Mouse (Mus musculus): Measurements from ENCODE around the gene Nr1h2. TPM values are rescaled to one million over a fixed set of nuclear protein-coding genes. Genes with fewer than 3 reads are reported as not detected.

The Nr1h2 gene
- total and polyA plus RNA-seq, 3 experiments = 49.7 to 82.3 TPM; not detected in 1

DNA sequence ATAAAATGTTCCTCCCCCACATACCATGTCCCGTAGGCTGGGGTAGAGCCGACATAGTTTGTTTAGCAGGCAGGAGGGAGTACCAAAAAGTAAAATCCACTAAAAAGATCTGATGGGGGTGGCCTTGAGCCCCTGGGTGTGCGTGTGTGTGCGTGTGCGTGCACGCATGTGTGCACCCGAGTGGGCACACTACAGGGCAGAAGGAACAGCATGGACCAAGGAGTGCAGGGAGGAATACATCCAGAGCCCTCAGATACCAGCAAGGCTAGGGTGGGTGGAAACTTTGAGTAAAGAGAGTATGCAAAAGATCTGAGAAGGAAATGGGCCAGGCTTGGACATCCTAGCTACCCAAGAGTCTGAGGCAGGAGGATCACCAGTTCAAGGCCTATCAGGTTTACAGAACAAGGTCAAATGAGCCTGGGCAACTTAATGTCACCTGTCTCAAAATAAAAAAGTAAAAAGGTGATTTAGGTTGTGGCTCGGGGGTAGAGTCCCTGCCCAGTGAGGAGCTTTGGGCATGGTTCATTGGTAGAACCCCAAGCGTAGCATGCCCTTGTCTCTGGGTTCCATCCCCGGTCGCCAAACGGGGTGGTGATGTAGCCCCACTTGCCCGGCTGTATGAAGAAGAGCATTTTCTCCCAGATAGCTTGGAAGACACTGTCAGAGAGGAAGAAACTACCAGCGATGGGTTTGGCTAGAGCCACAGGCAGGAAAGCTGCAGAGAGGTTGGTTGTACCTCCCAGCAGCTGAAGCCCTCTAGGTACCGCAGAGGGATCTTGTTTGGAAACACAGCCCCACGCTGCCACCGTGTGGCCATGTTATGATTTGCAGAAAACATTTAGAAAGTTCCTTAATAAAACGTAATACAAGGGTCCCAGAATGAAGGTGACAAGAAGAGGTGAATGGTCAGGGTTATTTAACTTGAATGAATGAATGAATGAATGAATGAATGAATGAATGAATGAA lies 7.0 kb upstream of the Nr1h2 start:
- no peaks in the 10 kb centered on the region for H3K79me2 ChIP-seq (ENCODE audit: control insufficient read depth, insufficient read depth, low read length, poor library complexity)
- no peaks in the 10 kb centered on the region for H3K27me3 ChIP-seq (ENCODE audit: control insufficient read depth in 1 of 2, insufficient read depth in 2 of 2, low read length in 2 of 2)
- no peak overlapping the region for H3K4me3 ChIP-seq (ENCODE audit: control insufficient read depth in 1 of 2, insufficient read depth in 1 of 2, low read depth in 2 of 2, low read length in 2 of 2)
- peaks cover 0 to 4% of the 10 kb centered on the region in 2 experiments; a peak in 1 of 4 replicates for H3K36me3 ChIP-seq (ENCODE audit: control insufficient read depth in 1 of 2, insufficient read depth in 2 of 2, low read length in 2 of 2)
- H3K9me3 ChIP-seq (replicated peaks; ENCODE audit: insufficient read depth, low read length) = no peaks in the 10 kb centered on the region
- H3K27ac ChIP-seq (ENCODE audit: control insufficient read depth, low read depth, low read length) = no peak overlapping the region
- H3K4me1 ChIP-seq (ENCODE audit: control insufficient read depth in 1 of 2, insufficient read depth in 2 of 2, low read length in 2 of 2) = peaks cover 0 to 7% of the 10 kb centered on the region in 2 experiments; a peak in 3 of 4 replicates
- TF ChIP-seq BHLHE40 (IDR thresholded peaks at IDR 0.05; ENCODE audit: borderline replicate concordance, low read depth, low read length) (no peak), MAX (IDR thresholded peaks at IDR 0.05; ENCODE audit: low read length) (no peak), SMC3 (IDR thresholded peaks at IDR 0.05; ENCODE audit: low read depth, low read length) (peak; percentile 76), RAD21 (IDR thresholded peaks at IDR 0.05; ENCODE audit: low read depth, low read length) (peak; percentile 83), GABPA (IDR thresholded peaks at IDR 0.05; ENCODE audit: low read depth, low read length) (no peak), CTCF (IDR thresholded peaks at IDR 0.05 in 2 of 3, conservative IDR thresholded peaks at IDR 0.05 in 1 of 3; ENCODE audit: control insufficient read depth in 1 of 3, insufficient read depth in 1 of 3, low read depth in 2 of 3, low read length in 3 of 3, poor library complexity in 1 of 3, severe bottlenecking in 1 of 3) (peak; percentile 56 to 77 (median 67)), MYC (IDR thresholded peaks at IDR 0.05; ENCODE audit: low read depth, low read length) (no peak), ZC3H11A (IDR thresholded peaks at IDR 0.05; ENCODE audit: low read depth, low read length) (peak; percentile 62)
- H3K9ac ChIP-seq (ENCODE audit: control insufficient read depth, low read depth, low read length, poor library complexity, severe bottlenecking) = no peak overlapping the region
- DNase-seq (ENCODE audit: low read depth, low spot score) = peak; percentile 83

DNA sequence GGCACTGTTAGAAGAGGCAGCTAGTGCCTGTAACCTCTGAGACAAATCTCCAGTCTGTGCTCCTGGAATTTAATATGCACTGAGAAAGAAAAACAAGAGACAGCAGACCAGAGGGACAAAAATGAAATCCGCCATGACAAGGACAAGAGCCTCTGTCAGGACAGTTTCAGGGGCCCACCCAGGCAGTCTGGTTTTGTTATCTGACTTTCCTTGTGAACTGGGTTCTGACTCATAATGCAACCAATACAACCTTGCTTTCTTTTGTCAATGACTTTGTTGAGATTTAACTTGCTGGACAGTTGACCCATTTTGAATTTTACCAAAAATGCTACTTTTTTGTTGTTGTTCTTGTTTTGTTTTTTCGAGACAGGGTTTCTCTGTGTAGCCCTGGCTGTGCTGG lies 3.9 kb upstream of the Nr1h2 start:
- H3K9me3 ChIP-seq (replicated peaks; ENCODE audit: insufficient read depth, low read length) = no peaks in the 10 kb centered on the region
- H3K36me3 ChIP-seq (ENCODE audit: control insufficient read depth in 1 of 2, insufficient read depth in 2 of 2, low read length in 2 of 2) = peaks cover 0 to 4% of the 10 kb centered on the region in 2 experiments; a peak in 1 of 4 replicates
- H3K79me2 ChIP-seq (ENCODE audit: control insufficient read depth, insufficient read depth, low read length, poor library complexity) = peaks cover 5% of the 10 kb centered on the region
- no peak for TF ChIP-seq UBTF (IDR thresholded peaks at IDR 0.05; ENCODE audit: borderline replicate concordance, insufficient read depth, low read depth, low read length)
- TF ChIP-seq SIN3A (IDR thresholded peaks at IDR 0.05; ENCODE audit: low read length) = no peak
- TF ChIP-seq RCOR1 (IDR thresholded peaks at IDR 0.05; ENCODE audit: low read depth, low read length) = no peak
- TF ChIP-seq ELF1 (IDR thresholded peaks at IDR 0.05; ENCODE audit: low read depth, low read length) = no peak
- TF ChIP-seq KAT2A (conservative IDR thresholded peaks at IDR 0.05; ENCODE audit: low read depth, low read length) = no peak
- TF ChIP-seq MXI1 (IDR thresholded peaks at IDR 0.05; ENCODE audit: low read depth, low read length) = no peak
- no peak for TF ChIP-seq EP300 (IDR thresholded peaks at IDR 0.05; ENCODE audit: low read depth in 1 of 2, low read length in 2 of 2)
- no peak overlapping the region for H3K4me3 ChIP-seq (ENCODE audit: control insufficient read depth in 1 of 2, insufficient read depth in 1 of 2, low read depth in 2 of 2, low read length in 2 of 2)
- H3K27ac ChIP-seq (ENCODE audit: control insufficient read depth, low read depth, low read length) = no peak overlapping the region
- no peaks in the 10 kb centered on the region for H3K27me3 ChIP-seq (ENCODE audit: control insufficient read depth in 1 of 2, insufficient read depth in 2 of 2, low read length in 2 of 2)
- DNase-seq (ENCODE audit: low read depth, low spot score) = no peak
- H3K9ac ChIP-seq (ENCODE audit: control insufficient read depth, low read depth, low read length, poor library complexity, severe bottlenecking) = no peak overlapping the region
- peaks cover 0 to 14% of the 10 kb centered on the region in 2 experiments; a peak in 3 of 4 replicates for H3K4me1 ChIP-seq (ENCODE audit: control insufficient read depth in 1 of 2, insufficient read depth in 2 of 2, low read length in 2 of 2)

All from MEL (cell line).